Mouse (Mus musculus): ENCODE data around the gene Dhx38. TPM values are rescaled to one million over a fixed set of nuclear protein-coding genes. Genes with fewer than 3 reads are reported as not detected.

Dhx38 gene
- polyA plus RNA-seq, 1 experiment from 2014 or later = 14.6 TPM

DNA sequence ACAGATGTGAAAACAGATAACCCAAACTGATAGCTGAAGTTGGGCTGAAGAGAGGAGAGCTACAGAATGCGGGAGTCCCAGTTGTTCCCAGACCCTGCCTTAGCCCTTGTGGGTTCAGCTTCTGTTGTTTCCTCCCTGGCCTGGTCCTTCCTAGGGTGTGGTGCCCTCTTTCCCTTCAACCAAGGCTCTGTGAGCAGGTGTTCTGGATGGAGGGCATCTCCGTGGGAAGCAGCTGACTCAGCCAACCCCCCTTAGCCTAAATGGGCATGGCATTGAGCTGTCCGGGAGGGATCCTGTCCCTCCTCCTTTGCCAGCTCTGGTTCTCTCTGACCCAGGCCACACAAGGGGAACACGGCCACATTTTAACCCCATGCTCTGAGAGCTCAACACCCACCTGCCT lies 10.7 kb upstream of the Dhx38 start:
- Histone ChIP-seq H3K9ac (ENCODE audit: low read length) (no peak overlapping the region), H3K4me2 (ENCODE audit: low read length) (no peak overlapping the region), H3K36me3 (ENCODE audit: control insufficient read depth, insufficient read depth, low read length) (no peaks in the 10 kb centered on the region), H3K9me3 (replicated peaks; ENCODE audit: control insufficient read depth, low read length) (no peaks in the 10 kb centered on the region), H3K4me3 (ENCODE audit: low read depth, low read length) (no peak overlapping the region), H3K27ac (ENCODE audit: low read depth, low read length) (no peak overlapping the region), H3K27me3 (replicated peaks; ENCODE audit: control insufficient read depth, insufficient read depth, low read length) (no peaks in the 10 kb centered on the region), H3K4me1 (ENCODE audit: control insufficient read depth, insufficient read depth, low read length) (no peaks in the 10 kb centered on the region)
- 77% methylated on average over 4 of the region's 4 CpGs for WGBS
- ATAC-seq = no peak
- no peak for DNase-seq (ENCODE audit: low spot score)

- H3K4me3 ChIP-seq (ENCODE audit: low read depth, low read length) = no peak overlapping the region
- H3K9me3 ChIP-seq (replicated peaks; ENCODE audit: control insufficient read depth, low read length) = no peaks in the 10 kb centered on the region
- H3K27ac ChIP-seq (ENCODE audit: low read depth, low read length) = no peak overlapping the region
- H3K4me1 ChIP-seq (ENCODE audit: control insufficient read depth, insufficient read depth, low read length) = peaks cover 5% of the 10 kb centered on the region; the same call in 1 of the 2 replicates
- no peak overlapping the region for H3K4me2 ChIP-seq (ENCODE audit: low read length)
- no peak overlapping the region for H3K9ac ChIP-seq (ENCODE audit: low read length)
- DNase-seq (ENCODE audit: low spot score) = no peak
- 92% methylated on average over 12 of the region's 12 CpGs for WGBS
- H3K27me3 ChIP-seq (replicated peaks; ENCODE audit: control insufficient read depth, insufficient read depth, low read length) = no peaks in the 10 kb centered on the region
- no peak for ATAC-seq
- H3K36me3 ChIP-seq (ENCODE audit: control insufficient read depth, insufficient read depth, low read length) = peaks cover 11% of the 10 kb centered on the region; the same call in 1 of the 2 replicates
Measured at GRCm38 (mm10) chr8:109571139-109571538, 5.5 kb upstream of the Dhx38 start.

DNA sequence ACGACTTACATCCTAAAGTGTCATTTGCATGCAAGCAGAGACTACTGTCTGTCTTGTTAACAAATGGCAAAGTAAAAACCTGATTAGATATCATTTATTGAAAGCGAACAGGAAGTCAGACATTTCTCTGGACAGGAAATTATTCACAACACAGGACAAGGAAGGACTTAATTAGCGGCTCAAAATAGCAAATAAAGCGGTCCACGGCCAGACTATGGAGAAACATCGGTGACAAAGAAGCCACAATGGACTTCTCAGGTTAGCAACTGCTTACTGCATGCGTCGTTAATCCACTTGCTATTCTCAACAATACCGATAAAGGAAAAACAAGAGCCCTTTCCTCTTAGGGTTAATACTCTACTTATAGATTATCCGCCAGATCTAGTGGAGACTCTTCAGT lies 895 bp downstream of the Dhx38 start:
- Histone ChIP-seq H3K27me3 (replicated peaks; ENCODE audit: control insufficient read depth, insufficient read depth, low read length) (no peaks in the 10 kb centered on the region), H3K27ac (ENCODE audit: low read depth, low read length) (peak overlapping the region; percentile 92), H3K36me3 (ENCODE audit: control insufficient read depth, insufficient read depth, low read length) (peaks cover 36% of the 10 kb centered on the region), H3K4me3 (ENCODE audit: low read depth, low read length) (peak overlapping the region; percentile 93), H3K9me3 (replicated peaks; ENCODE audit: control insufficient read depth, low read length) (no peaks in the 10 kb centered on the region), H3K4me1 (ENCODE audit: control insufficient read depth, insufficient read depth, low read length) (peaks cover 11% of the 10 kb centered on the region), H3K9ac (ENCODE audit: low read length) (peak overlapping the region; percentile 94), H3K4me2 (ENCODE audit: low read length) (peak overlapping the region; percentile 93)
- ATAC-seq (no peak), DNase-seq (ENCODE audit: low spot score) (no peak)
- WGBS = 8% methylated on average over 10 of the region's 10 CpGs

DNA sequence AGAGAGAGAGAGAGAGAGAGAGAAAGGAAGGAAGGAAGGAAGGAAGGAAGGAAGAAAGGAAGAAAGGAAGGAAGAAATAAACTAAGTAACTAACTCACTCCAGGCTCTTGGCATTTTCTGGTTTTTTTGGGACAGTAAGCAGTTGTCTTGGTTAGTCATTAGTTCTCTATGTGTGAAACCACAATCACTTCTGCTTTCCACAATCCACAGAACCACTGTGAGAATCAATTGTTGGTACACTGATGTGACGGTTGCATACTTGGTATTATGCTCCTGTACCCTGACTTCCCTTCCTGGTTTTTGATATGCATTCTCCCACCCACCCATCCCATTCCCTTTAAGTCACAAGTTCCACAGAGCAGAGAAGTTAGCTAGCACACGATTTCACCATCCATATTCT lies 1.8 kb downstream of the Dhx38 start:
- Histone ChIP-seq H3K4me1 (ENCODE audit: control insufficient read depth, insufficient read depth, low read length) (peaks cover 11% of the 10 kb centered on the region), H3K27me3 (replicated peaks; ENCODE audit: control insufficient read depth, insufficient read depth, low read length) (no peaks in the 10 kb centered on the region), H3K4me3 (ENCODE audit: low read depth, low read length) (no peak overlapping the region), H3K9me3 (replicated peaks; ENCODE audit: control insufficient read depth, low read length) (no peaks in the 10 kb centered on the region), H3K9ac (ENCODE audit: low read length) (no peak overlapping the region), H3K4me2 (ENCODE audit: low read length) (no peak overlapping the region; the same call in 1 of the 2 replicates), H3K36me3 (ENCODE audit: control insufficient read depth, insufficient read depth, low read length) (peaks cover 41% of the 10 kb centered on the region), H3K27ac (ENCODE audit: low read depth, low read length) (no peak overlapping the region)
- no peak for DNase-seq (ENCODE audit: low spot score)
- WGBS = 81% methylated on average over 2 of the region's 2 CpGs
- ATAC-seq = no peak

DNA sequence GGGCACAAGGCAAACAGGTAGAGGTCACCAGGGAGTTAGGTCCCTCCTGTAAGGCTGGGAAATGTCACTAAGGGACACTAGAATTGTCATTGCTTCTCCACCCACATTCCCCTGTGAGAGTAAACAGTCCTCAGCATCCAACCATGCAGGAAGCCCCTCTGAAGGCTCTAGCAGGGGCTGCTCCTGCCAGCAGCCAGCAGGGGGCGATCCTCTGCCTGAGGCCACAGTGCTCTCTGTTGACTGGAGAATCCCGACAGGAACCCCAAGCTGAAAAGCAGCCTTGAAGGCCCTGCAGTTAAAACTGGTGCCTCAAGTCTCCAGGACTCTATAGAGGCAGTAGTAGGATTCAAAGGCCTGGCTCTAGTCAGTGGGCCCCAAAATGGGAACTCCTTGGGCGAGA lies 14.0 kb downstream of the Dhx38 start:
- Histone ChIP-seq H3K4me2 (ENCODE audit: low read length) (no peak overlapping the region), H3K36me3 (ENCODE audit: control insufficient read depth, insufficient read depth, low read length) (peaks cover 99% of the 10 kb centered on the region), H3K4me1 (ENCODE audit: control insufficient read depth, insufficient read depth, low read length) (no peaks in the 10 kb centered on the region), H3K9me3 (replicated peaks; ENCODE audit: control insufficient read depth, low read length) (no peaks in the 10 kb centered on the region), H3K4me3 (ENCODE audit: low read depth, low read length) (no peak overlapping the region), H3K27ac (ENCODE audit: low read depth, low read length) (no peak overlapping the region), H3K9ac (ENCODE audit: low read length) (no peak overlapping the region), H3K27me3 (replicated peaks; ENCODE audit: control insufficient read depth, insufficient read depth, low read length) (no peaks in the 10 kb centered on the region)
- peak; percentile 36 for DNase-seq (ENCODE audit: low spot score)
- no peak for ATAC-seq
- WGBS = 38% methylated on average over 3 of the region's 3 CpGs

- no peak overlapping the region for H3K4me2 ChIP-seq (ENCODE audit: low read length)
- H3K36me3 ChIP-seq (ENCODE audit: control insufficient read depth, insufficient read depth, low read length) = peaks cover 28% of the 10 kb centered on the region
- 48% methylated on average over 3 of the region's 3 CpGs for WGBS
- DNase-seq (ENCODE audit: low spot score) = no peak
- ATAC-seq = no peak
- H3K9me3 ChIP-seq (replicated peaks; ENCODE audit: control insufficient read depth, low read length) = no peaks in the 10 kb centered on the region
- H3K4me3 ChIP-seq (ENCODE audit: low read depth, low read length) = no peak overlapping the region
- H3K9ac ChIP-seq (ENCODE audit: low read length) = no peak overlapping the region
- H3K27ac ChIP-seq (ENCODE audit: low read depth, low read length) = no peak overlapping the region
- H3K4me1 ChIP-seq (ENCODE audit: control insufficient read depth, insufficient read depth, low read length) = no peaks in the 10 kb centered on the region
- H3K27me3 ChIP-seq (replicated peaks; ENCODE audit: control insufficient read depth, insufficient read depth, low read length) = no peaks in the 10 kb centered on the region
Measured at GRCm38 (mm10) chr8:109544049-109544448, 21.6 kb downstream of the Dhx38 start.

GRCm38 (mm10) chr8:109542748-109543519 lies 22.7 kb downstream of the Dhx38 start:
- WGBS = 86% methylated on average over 8 of the region's 8 CpGs

DNA sequence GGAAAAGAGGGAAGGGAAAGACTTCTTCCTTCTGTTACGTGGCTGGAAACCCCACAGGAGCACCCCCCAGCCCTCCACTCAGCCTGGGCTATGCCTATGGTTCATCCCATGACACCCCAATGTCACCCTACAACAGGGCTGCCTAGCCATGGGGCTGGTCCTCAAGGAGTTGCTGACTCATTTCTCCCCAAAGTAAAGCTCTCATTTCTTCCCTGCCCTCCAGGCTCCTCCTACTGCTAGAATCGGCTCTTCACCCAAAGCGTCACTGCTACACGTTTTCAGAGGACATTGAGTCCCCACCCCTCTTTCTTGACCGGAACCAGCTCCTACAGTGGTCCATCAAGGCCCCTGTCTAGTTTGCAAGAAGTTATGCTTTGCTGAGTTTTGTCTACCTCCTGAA lies 23.5 kb downstream of the Dhx38 start:
- WGBS = 75% methylated on average over 5 of the region's 5 CpGs
- H3K4me2 ChIP-seq (ENCODE audit: low read length) = no peak overlapping the region
- H3K27me3 ChIP-seq (replicated peaks; ENCODE audit: control insufficient read depth, insufficient read depth, low read length) = no peaks in the 10 kb centered on the region
- peaks cover 9% of the 10 kb centered on the region for H3K36me3 ChIP-seq (ENCODE audit: control insufficient read depth, insufficient read depth, low read length)
- H3K9ac ChIP-seq (ENCODE audit: low read length) = no peak overlapping the region
- H3K4me1 ChIP-seq (ENCODE audit: control insufficient read depth, insufficient read depth, low read length) = no peaks in the 10 kb centered on the region
- H3K9me3 ChIP-seq (replicated peaks; ENCODE audit: control insufficient read depth, low read length) = no peaks in the 10 kb centered on the region
- no peak for DNase-seq (ENCODE audit: low spot score)
- H3K27ac ChIP-seq (ENCODE audit: low read depth, low read length) = no peak overlapping the region
- no peak for ATAC-seq
- H3K4me3 ChIP-seq (ENCODE audit: low read depth, low read length) = no peak overlapping the region

More at GRCm38 (mm10) chr8:109542748-109543519, 22.7 kb downstream of the Dhx38 start:
- H3K27ac ChIP-seq (ENCODE audit: low read depth, low read length) = no peak overlapping the region
- no peaks in the 10 kb centered on the region for H3K27me3 ChIP-seq (replicated peaks; ENCODE audit: control insufficient read depth, insufficient read depth, low read length)
- no peaks in the 10 kb centered on the region for H3K4me1 ChIP-seq (ENCODE audit: control insufficient read depth, insufficient read depth, low read length)
- no peak for ATAC-seq
- no peaks in the 10 kb centered on the region for H3K9me3 ChIP-seq (replicated peaks; ENCODE audit: control insufficient read depth, low read length)
- H3K36me3 ChIP-seq (ENCODE audit: control insufficient read depth, insufficient read depth, low read length) = peaks cover 17% of the 10 kb centered on the region
- no peak overlapping the region for H3K4me2 ChIP-seq (ENCODE audit: low read length)
- no peak overlapping the region for H3K4me3 ChIP-seq (ENCODE audit: low read depth, low read length)
- no peak overlapping the region for H3K9ac ChIP-seq (ENCODE audit: low read length)
- DNase-seq (ENCODE audit: low spot score) = no peak

DNA sequence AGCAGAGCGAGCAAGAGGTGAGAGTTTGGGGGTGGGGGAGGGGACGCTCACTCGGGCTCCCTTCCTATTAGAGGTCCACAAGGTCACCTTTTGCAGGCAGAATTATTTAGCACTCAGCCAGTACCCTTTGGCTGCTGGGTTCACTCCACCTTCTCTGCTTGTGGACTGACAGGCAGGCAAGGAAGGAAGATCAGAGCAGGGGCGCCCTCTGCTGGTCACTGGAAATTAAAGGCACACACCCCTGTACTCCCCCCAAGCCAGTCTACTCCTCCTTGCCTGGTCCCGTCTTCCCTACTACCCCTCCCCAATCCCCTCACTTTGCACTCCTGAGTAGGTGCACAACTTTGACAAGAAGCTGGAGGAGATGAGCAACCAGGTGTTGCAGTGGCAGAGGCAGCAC lies 29.0 kb downstream of the Dhx38 start:
- peak; percentile 77 for ATAC-seq
- Histone ChIP-seq H3K4me3 (ENCODE audit: low read depth, low read length) (no peak overlapping the region), H3K4me2 (ENCODE audit: low read length) (no peak overlapping the region), H3K36me3 (ENCODE audit: control insufficient read depth, insufficient read depth, low read length) (no peaks in the 10 kb centered on the region), H3K9me3 (replicated peaks; ENCODE audit: control insufficient read depth, low read length) (no peaks in the 10 kb centered on the region), H3K27me3 (replicated peaks; ENCODE audit: control insufficient read depth, insufficient read depth, low read length) (no peaks in the 10 kb centered on the region), H3K4me1 (ENCODE audit: control insufficient read depth, insufficient read depth, low read length) (peaks cover 3% of the 10 kb centered on the region; the same call in 1 of the 2 replicates), H3K9ac (ENCODE audit: low read length) (no peak overlapping the region), H3K27ac (ENCODE audit: low read depth, low read length) (no peak overlapping the region)
- DNase-seq (ENCODE audit: low spot score) = peak; percentile 85
- WGBS = 1% methylated on average over 5 of the region's 5 CpGs

All from forebrain, embryonic 14.5 days (tissue).